Mouse (Mus musculus) E14TG2a.4 (cell line): ENCODE data around the gene Dstn.

Source experiments
- CTCF ChIP-seq: conservative IDR thresholded peaks from 2 replicates; pipeline ENCODE4 v1.5.1; 2014; ENCODE audit warnings: low read length
- NANOG ChIP-seq: IDR thresholded peaks from 2 replicates; pipeline ENCODE4 v1.6.1; 2014; ENCODE audit warnings: borderline replicate concordance, low read length, mixed read lengths

GRCm38 (mm10) chr2:143940406-143940805 is 25.3 kb downstream of the Dstn start:
- TF ChIP-seq CTCF (no peak), NANOG (no peak)
